Comparison of ENCODE assay signal across 8 mouse cellular contexts in the genomic region with DNA sequence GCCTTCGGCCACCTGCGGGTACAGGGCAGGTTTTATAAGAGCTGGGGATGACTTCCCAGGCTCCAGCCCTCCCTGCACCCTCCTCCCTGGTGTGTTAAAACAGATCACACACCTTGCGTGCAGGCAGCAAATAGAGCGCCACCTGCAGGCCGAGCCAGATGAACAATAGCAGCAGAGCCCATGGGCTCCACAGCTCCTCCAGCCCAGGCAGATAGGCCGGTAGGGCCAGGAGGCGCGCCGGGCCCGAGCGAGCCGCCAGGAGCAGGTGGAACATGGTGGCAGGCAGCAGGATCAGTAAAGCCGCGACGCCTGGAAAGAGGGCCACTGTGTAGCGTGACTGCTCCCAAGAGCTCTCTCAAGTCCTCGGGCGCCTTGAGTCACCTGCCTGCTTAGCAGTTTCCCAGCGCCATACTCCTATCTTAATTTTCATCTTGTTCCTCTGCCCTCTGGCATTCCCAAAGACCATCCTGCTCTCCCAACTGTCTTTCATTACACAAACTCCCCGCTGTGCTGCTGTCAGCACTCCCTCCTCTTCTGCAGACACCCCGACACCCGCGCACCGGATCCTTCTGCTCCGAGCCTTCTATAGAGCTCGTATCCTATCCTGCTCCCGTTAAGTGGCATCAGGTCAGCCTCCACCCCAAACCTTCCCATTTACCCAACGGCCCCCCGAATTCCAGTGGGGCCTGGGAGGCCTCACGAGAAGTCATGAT. TPM values are rescaled to one million over a fixed set of nuclear protein-coding genes. Genes with fewer than 3 reads are reported as not detected.
A peak's percentile ranks its signal among the peaks of the same experiment; 100 is the strongest.
DNase-seq lines count a peak whose midpoint lies in the region; ATAC-seq lines count a peak whose summit lies in the region.

No protein-coding gene starts in this region.

- peak overlapping the region; percentile 48 for H3K4me3 ChIP-seq in intestine, embryonic 14.5 days (ENCODE audit: low read depth, low read length)

- peak overlapping the region; percentile 55 for H3K9ac ChIP-seq in intestine, embryonic 14.5 days (ENCODE audit: low read length)

- H3K27ac ChIP-seq in intestine, embryonic 14.5 days (ENCODE audit: low read depth), result peak overlapping the region; percentile 74

- H3K4me2 ChIP-seq in intestine, embryonic 14.5 days (ENCODE audit: low read length), result peak overlapping the region; percentile 96

- no peaks in the 10 kb centered on the region for H3K27me3 ChIP-seq in intestine, embryonic 14.5 days (replicated peaks; ENCODE audit: control insufficient read depth, insufficient read depth, low read length)

- H3K4me1 ChIP-seq in intestine, embryonic 14.5 days (replicated peaks; ENCODE audit: control insufficient read depth, insufficient read depth, low read length), result peaks cover 18% of the 10 kb centered on the region

- peaks cover 26% of the 10 kb centered on the region for H3K36me3 ChIP-seq in intestine, embryonic 14.5 days (ENCODE audit: control insufficient read depth, insufficient read depth, low read length)

- no peaks in the 10 kb centered on the region for H3K9me3 ChIP-seq in intestine, embryonic 14.5 days (ENCODE audit: control insufficient read depth, low read length)

- ATAC-seq in common myeloid progenitor, adult 5-6 weeks (replicated peaks; ENCODE audit: low read depth, poor library complexity, severe bottlenecking), result peak; percentile 68
- peak; percentile 70 for ATAC-seq in intestine, embryonic 14.5 days (replicated peaks; ENCODE audit: low FRiP score, low TSS enrichment, low read depth)
- ATAC-seq in megakaryocyte-erythroid progenitor cell, adult 5-6 weeks (replicated peaks; ENCODE audit: low FRiP score, low TSS enrichment, poor library complexity, severe bottlenecking), result peak; percentile 72

- intact Hi-C loops in left cerebral cortex, postnatal 25 days (cut with DNase I), result loop anchor here (5.0 kb wide), 1 partner anchor 50 kb away; a partner anchor contains a TSS

- peak; percentile 83 for DNase-seq in layer of hippocampus, adult 11-12 months (ENCODE audit: low spot score)
- DNase-seq in layer of hippocampus, adult 9-10 months (ENCODE audit: low spot score), result no peak
- DNase-seq in gastrocnemius, adult 8-10 months (ENCODE audit: low spot score in 2 of 2), result peak; percentile 63 to 71
- peak; percentile 92 for DNase-seq in intestine, embryonic 14.5 days (ENCODE audit: low spot score)
- DNase-seq in left cerebral cortex, postnatal 25 days (ENCODE audit: low spot score in 2 of 2), result peak; percentile 83 to 87
- DNase-seq in right cerebral cortex, postnatal 4 days, result peak; percentile 92

- WGBS in intestine, embryonic 14.5 days, result under 1% methylated on average over 29 of the region's 30 CpGs

RNA-seq across cellular contexts. Expression of a gene that starts 1.0 kb away (rescaled TPM):
- total RNA-seq in common myeloid progenitor, adult 5-6 weeks (2017), result 4.9 and 5.9 TPM in 2 replicates
- 1 to 10 TPM; 2.5 to 5.5 (median 4.0) TPM for total RNA-seq in gastrocnemius, adult 8-10 months (2022)
- polyA plus RNA-seq in intestine, embryonic 14.5 days (2014; fragmentation: Nextera tagmentation; extraction: Ambion mirVana), result 30.6 and 31.4 TPM in 2 replicates
- total RNA-seq in left cerebral cortex, postnatal 25 days (2021), result 10 to 100 TPM; 24.9 to 25.2 TPM
- 13.7 and 14.7 TPM in 2 replicates for total RNA-seq in megakaryocyte-erythroid progenitor cell, adult 5-6 weeks (2014; fragmentation: Nextera tagmentation)
- 3.6 and 4.8 TPM in 2 replicates for total RNA-seq in megakaryocyte-erythroid progenitor cell, adult 5-6 weeks (2017)

RNA-seq across cellular contexts. Expression of a gene that starts 6.2 kb away (rescaled TPM):
- 10.3 and 11.6 TPM in 2 replicates for total RNA-seq in common myeloid progenitor, adult 5-6 weeks (2017)
- 10 to 100 TPM; 10.2 to 11.3 (median 11.0) TPM for total RNA-seq in gastrocnemius, adult 8-10 months (2022)
- 33.8 and 38.3 TPM in 2 replicates for polyA plus RNA-seq in intestine, embryonic 14.5 days (2014; fragmentation: Nextera tagmentation; extraction: Ambion mirVana)
- 10 to 100 TPM; 33.4 to 38.1 TPM for total RNA-seq in left cerebral cortex, postnatal 25 days (2021)
- 11.5 and 16.7 TPM in 2 replicates for total RNA-seq in megakaryocyte-erythroid progenitor cell, adult 5-6 weeks (2014; fragmentation: Nextera tagmentation)
- 10.7 and 11.2 TPM in 2 replicates for total RNA-seq in megakaryocyte-erythroid progenitor cell, adult 5-6 weeks (2017)

RNA-seq across cellular contexts. Expression of a gene that starts 9.5 kb away (rescaled TPM):
- 1,809 and 1,850 TPM in 2 replicates for total RNA-seq in common myeloid progenitor, adult 5-6 weeks (2017)
- 100 to 1,000 TPM; 428 to 532 (median 479) TPM for total RNA-seq in gastrocnemius, adult 8-10 months (2022)
- 1,017 and 1,054 TPM in 2 replicates for polyA plus RNA-seq in intestine, embryonic 14.5 days (2014; fragmentation: Nextera tagmentation; extraction: Ambion mirVana)
- total RNA-seq in left cerebral cortex, postnatal 25 days (2021), result 100 to 1,000 TPM; 593 to 625 TPM
- total RNA-seq in megakaryocyte-erythroid progenitor cell, adult 5-6 weeks (2014; fragmentation: Nextera tagmentation), result 2,866 and 2,996 TPM in 2 replicates
- 1,307 and 1,586 TPM in 2 replicates for total RNA-seq in megakaryocyte-erythroid progenitor cell, adult 5-6 weeks (2017)

RNA-seq across cellular contexts. Expression of a gene that starts 9.6 kb away (rescaled TPM):
- 25.8 and 35.8 TPM in 2 replicates for total RNA-seq in common myeloid progenitor, adult 5-6 weeks (2017)
- total RNA-seq in gastrocnemius, adult 8-10 months (2022), result 10 to 100 TPM; 21.2 to 23.0 (median 22.3) TPM
- 82.1 and 82.5 TPM in 2 replicates for polyA plus RNA-seq in intestine, embryonic 14.5 days (2014; fragmentation: Nextera tagmentation; extraction: Ambion mirVana)
- 10 to 100 TPM; 45.1 to 47.0 TPM for total RNA-seq in left cerebral cortex, postnatal 25 days (2021)
- total RNA-seq in megakaryocyte-erythroid progenitor cell, adult 5-6 weeks (2014; fragmentation: Nextera tagmentation), result 54.4 and 64.1 TPM in 2 replicates
- 33.6 and 41.0 TPM in 2 replicates for total RNA-seq in megakaryocyte-erythroid progenitor cell, adult 5-6 weeks (2017)

RNA-seq across cellular contexts. Expression of a gene that starts 9.9 kb away (rescaled TPM):
- 43.1 and 54.1 TPM in 2 replicates for total RNA-seq in common myeloid progenitor, adult 5-6 weeks (2017)
- 10 to 100 TPM; 17.0 to 23.5 (median 20.4) TPM for total RNA-seq in gastrocnemius, adult 8-10 months (2022)
- polyA plus RNA-seq in intestine, embryonic 14.5 days (2014; fragmentation: Nextera tagmentation; extraction: Ambion mirVana), result 63.9 and 65.0 TPM in 2 replicates
- 10 to 100 TPM; 71.9 to 77.6 TPM for total RNA-seq in left cerebral cortex, postnatal 25 days (2021)
- total RNA-seq in megakaryocyte-erythroid progenitor cell, adult 5-6 weeks (2014; fragmentation: Nextera tagmentation), result 45.2 and 61.4 TPM in 2 replicates
- total RNA-seq in megakaryocyte-erythroid progenitor cell, adult 5-6 weeks (2017), result 33.9 and 40.6 TPM in 2 replicates
